Mouse (Mus musculus): Measurements from ENCODE around the gene Tuba3b. TPM values are rescaled to one million over a fixed set of nuclear protein-coding genes. Genes with fewer than 3 reads are reported as not detected.

Tuba3b gene
- polyA plus RNA-seq, 1 experiment from 2014 or later: not detected

GRCm38 (mm10) chr6:145590501-145591293 is 24.9 kb upstream of the Tuba3b start:
- no peak for ATAC-seq (ENCODE audit: insufficient number of reproducible peaks, insufficient read depth, low FRiP score, low TSS enrichment)
- H3K9me3 ChIP-seq: no peaks in the 10 kb centered on the region
- no peak overlapping the region for H3K4me2 ChIP-seq (replicated peaks)
- H3K27me3 ChIP-seq: no peaks in the 10 kb centered on the region
- no peak overlapping the region for H3K27ac ChIP-seq
- WGBS: 84% methylated on average over 11 of the region's 11 CpGs
- H3K4me3 ChIP-seq: no peak overlapping the region
- no peak overlapping the region for H3K9ac ChIP-seq
- H3K36me3 ChIP-seq: no peaks in the 10 kb centered on the region
- peaks cover 22% of the 10 kb centered on the region for H3K4me1 ChIP-seq

GRCm38 (mm10) chr6:145591578-145591977 is 24.0 kb upstream of the Tuba3b start:
- 38% methylated on average over 1 of the region's 1 CpGs for WGBS
- H3K4me1 ChIP-seq: peaks cover 23% of the 10 kb centered on the region
- no peak overlapping the region for H3K27ac ChIP-seq
- no peaks in the 10 kb centered on the region for H3K36me3 ChIP-seq
- no peak for ATAC-seq (ENCODE audit: insufficient number of reproducible peaks, insufficient read depth, low FRiP score, low TSS enrichment)
- H3K4me3 ChIP-seq: no peak overlapping the region
- no peak overlapping the region for H3K9ac ChIP-seq
- H3K4me2 ChIP-seq (replicated peaks): no peak overlapping the region
- no peaks in the 10 kb centered on the region for H3K9me3 ChIP-seq
- H3K27me3 ChIP-seq: no peaks in the 10 kb centered on the region

GRCm38 (mm10) chr6:145592036-145592435 is 23.5 kb upstream of the Tuba3b start:
- Histone ChIP-seq H3K4me3 (no peak overlapping the region), H3K9ac (no peak overlapping the region), H3K27me3 (no peaks in the 10 kb centered on the region), H3K9me3 (no peaks in the 10 kb centered on the region), H3K4me1 (peaks cover 23% of the 10 kb centered on the region), H3K27ac (0 out of 2 replicates have a peak overlapping the region, but pooled peaks have one; percentile 32), H3K36me3 (no peaks in the 10 kb centered on the region), H3K4me2 (replicated peaks) (no peak overlapping the region)
- ATAC-seq (ENCODE audit: insufficient number of reproducible peaks, insufficient read depth, low FRiP score, low TSS enrichment): no peak
- WGBS: 77% methylated on average over 6 of the region's 6 CpGs

GRCm38 (mm10) chr6:145592531-145592998 is 23.0 kb upstream of the Tuba3b start:
- H3K27me3 ChIP-seq: no peaks in the 10 kb centered on the region
- no peak overlapping the region for H3K9ac ChIP-seq
- 0 out of 2 replicates have a peak, but pooled peaks have one; percentile 12 for ATAC-seq (ENCODE audit: insufficient number of reproducible peaks, insufficient read depth, low FRiP score, low TSS enrichment)
- H3K36me3 ChIP-seq: no peaks in the 10 kb centered on the region
- H3K4me3 ChIP-seq: no peak overlapping the region
- WGBS: 40% methylated on average over 8 of the region's 8 CpGs
- no peaks in the 10 kb centered on the region for H3K9me3 ChIP-seq
- H3K27ac ChIP-seq: peak overlapping the region; percentile 32; the same call in 1 of the 2 replicates
- H3K4me2 ChIP-seq (replicated peaks): no peak overlapping the region
- H3K4me1 ChIP-seq: peaks cover 23% of the 10 kb centered on the region

- peaks cover 28% of the 10 kb centered on the region for H3K4me1 ChIP-seq
- no peaks in the 10 kb centered on the region for H3K27me3 ChIP-seq
- H3K4me2 ChIP-seq (replicated peaks): no peak overlapping the region
- H3K4me3 ChIP-seq: no peak overlapping the region
- WGBS: 83% methylated on average over 7 of the region's 7 CpGs
- no peaks in the 10 kb centered on the region for H3K36me3 ChIP-seq
- no peak for ATAC-seq (ENCODE audit: insufficient number of reproducible peaks, insufficient read depth, low FRiP score, low TSS enrichment)
- H3K9ac ChIP-seq: no peak overlapping the region
- no peak overlapping the region for H3K27ac ChIP-seq
- no peaks in the 10 kb centered on the region for H3K9me3 ChIP-seq
Observed at GRCm38 (mm10) chr6:145593991-145594390, 21.6 kb upstream of the Tuba3b start.

- 62% methylated on average over 4 of the region's 4 CpGs for WGBS
- no peak for ATAC-seq (ENCODE audit: insufficient number of reproducible peaks, insufficient read depth, low FRiP score, low TSS enrichment)
- Histone ChIP-seq H3K4me1 (peaks cover 27% of the 10 kb centered on the region), H3K9me3 (0 out of 2 replicates have a peak, but pooled peaks cover 1% of the 10 kb centered on the region), H3K27me3 (no peaks in the 10 kb centered on the region), H3K4me3 (no peak overlapping the region), H3K36me3 (no peaks in the 10 kb centered on the region), H3K27ac (no peak overlapping the region), H3K4me2 (replicated peaks) (no peak overlapping the region), H3K9ac (no peak overlapping the region)
Observed at GRCm38 (mm10) chr6:145595905-145596304, 19.7 kb upstream of the Tuba3b start.

GRCm38 (mm10) chr6:145598794-145599555 is 16.6 kb upstream of the Tuba3b start:
- Histone ChIP-seq H3K4me3 (no peak overlapping the region), H3K36me3 (no peaks in the 10 kb centered on the region), H3K4me2 (replicated peaks) (no peak overlapping the region), H3K9ac (no peak overlapping the region), H3K9me3 (0 out of 2 replicates have a peak, but pooled peaks cover 2% of the 10 kb centered on the region), H3K27ac (no peak overlapping the region), H3K4me1 (peaks cover 17% of the 10 kb centered on the region), H3K27me3 (no peaks in the 10 kb centered on the region)
- WGBS: 49% methylated on average over 11 of the region's 11 CpGs
- 0 out of 2 replicates have a peak, but pooled peaks have one; percentile 44 for ATAC-seq (ENCODE audit: insufficient number of reproducible peaks, insufficient read depth, low FRiP score, low TSS enrichment)

GRCm38 (mm10) chr6:145604126-145604525 is 11.4 kb upstream of the Tuba3b start:
- Histone ChIP-seq H3K9ac (no peak overlapping the region), H3K4me3 (no peak overlapping the region), H3K4me2 (replicated peaks) (no peak overlapping the region), H3K27ac (no peak overlapping the region), H3K27me3 (no peaks in the 10 kb centered on the region), H3K36me3 (no peaks in the 10 kb centered on the region), H3K9me3 (0 out of 2 replicates have a peak, but pooled peaks cover 2% of the 10 kb centered on the region), H3K4me1 (peaks cover 14% of the 10 kb centered on the region)
- ATAC-seq (ENCODE audit: insufficient number of reproducible peaks, insufficient read depth, low FRiP score, low TSS enrichment): no peak
- 43% methylated on average over 2 of the region's 2 CpGs for WGBS

- Histone ChIP-seq H3K9ac (no peak overlapping the region), H3K4me3 (no peak overlapping the region), H3K9me3 (0 out of 2 replicates have a peak, but pooled peaks cover 2% of the 10 kb centered on the region), H3K27me3 (no peaks in the 10 kb centered on the region), H3K4me1 (peaks cover 12% of the 10 kb centered on the region; the same call in 1 of the 2 replicates), H3K4me2 (replicated peaks) (no peak overlapping the region), H3K27ac (no peak overlapping the region), H3K36me3 (no peaks in the 10 kb centered on the region)
- WGBS: 73% methylated on average over 4 of the region's 4 CpGs
- ATAC-seq (ENCODE audit: insufficient number of reproducible peaks, insufficient read depth, low FRiP score, low TSS enrichment): no peak
Observed at GRCm38 (mm10) chr6:145604648-145605047, 10.9 kb upstream of the Tuba3b start.

- Histone ChIP-seq H3K27me3 (no peaks in the 10 kb centered on the region), H3K36me3 (no peaks in the 10 kb centered on the region), H3K4me1 (peaks cover 12% of the 10 kb centered on the region; the same call in 1 of the 2 replicates), H3K4me2 (replicated peaks) (no peak overlapping the region), H3K4me3 (no peak overlapping the region), H3K9ac (no peak overlapping the region), H3K27ac (no peak overlapping the region), H3K9me3 (0 out of 2 replicates have a peak, but pooled peaks cover 2% of the 10 kb centered on the region)
- 17% methylated on average over 3 of the region's 3 CpGs for WGBS
- no peak for ATAC-seq (ENCODE audit: insufficient number of reproducible peaks, insufficient read depth, low FRiP score, low TSS enrichment)
Observed at GRCm38 (mm10) chr6:145605203-145605602, 10.4 kb upstream of the Tuba3b start.

GRCm38 (mm10) chr6:145607746-145608145 is 7.8 kb upstream of the Tuba3b start:
- no peak for ATAC-seq (ENCODE audit: insufficient number of reproducible peaks, insufficient read depth, low FRiP score, low TSS enrichment)
- Histone ChIP-seq H3K4me2 (replicated peaks) (no peak overlapping the region), H3K27ac (no peak overlapping the region), H3K36me3 (no peaks in the 10 kb centered on the region), H3K9ac (no peak overlapping the region), H3K4me3 (no peak overlapping the region), H3K27me3 (no peaks in the 10 kb centered on the region), H3K4me1 (peaks cover 7% of the 10 kb centered on the region; the same call in 1 of the 2 replicates), H3K9me3 (no peaks in the 10 kb centered on the region)
- WGBS: 87% methylated on average over 4 of the region's 4 CpGs
